Mouse (Mus musculus): ENCODE data around the gene Abi1.

DNA sequence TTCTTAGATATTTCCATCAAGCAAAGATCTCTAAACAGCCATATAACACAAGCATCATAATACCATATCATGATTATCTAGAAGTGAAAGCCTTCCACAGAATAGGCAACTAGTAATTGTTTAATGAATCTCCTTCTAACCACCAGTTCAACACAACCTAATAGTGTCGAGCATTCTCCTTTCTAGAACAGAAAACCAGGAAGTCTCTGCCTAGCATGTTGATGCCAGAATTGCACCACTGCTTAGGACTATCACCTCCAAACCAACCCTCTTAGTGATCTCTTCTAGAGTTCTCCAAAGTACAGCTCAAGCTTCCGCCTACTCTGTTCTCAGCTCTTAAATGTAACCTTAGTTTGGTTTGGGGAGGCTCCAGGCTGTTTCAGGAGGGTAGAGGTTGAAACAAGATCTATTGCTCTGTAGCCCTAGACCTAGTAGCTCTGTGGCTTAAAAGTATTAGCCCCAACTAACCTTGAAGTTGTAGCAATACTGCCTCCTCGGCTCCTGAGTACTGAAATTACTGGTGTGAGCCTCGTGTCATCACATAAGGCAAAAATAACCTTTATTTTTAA lies 16.2 kb downstream of the Abi1 start:
- no peak for TF ChIP-seq CTCF (IDR thresholded peaks at IDR 0.05; ENCODE audit: low read depth, low read length)
- TF ChIP-seq POLR2A (IDR thresholded peaks at IDR 0.05; ENCODE audit: borderline replicate concordance, low read depth, low read length): no peak
